Mouse (Mus musculus) stomach, embryonic 16.5 days (tissue): ENCODE measurements around the gene Ppp2r2c. TPM values are rescaled to one million over a fixed set of nuclear protein-coding genes. Genes with fewer than 3 reads are reported as not detected.

Experiments
- ATAC-seq: fragments of 200-750 bp; cut with Nextera tagmentation; 2 replicates; pipeline ENCODE4 v1.8.0; 2017; ENCODE audit warnings: moderate number of reproducible peaks, moderate TSS enrichment; ENCODE audit not compliant: insufficient read depth, low FRiP score
- H3K27ac ChIP-seq: fragments of 300-500 bp; sonication (generic); 2 replicates; pipeline ENCODE4 v1.5.1; 2014; ENCODE audit warnings: low read length
- H3K27me3 ChIP-seq: fragments of 300-500 bp; sonication (generic); 2 replicates; pipeline ENCODE4 v1.6.1; 2014; ENCODE audit warnings: low read length, control low read depth, mixed read lengths; ENCODE audit not compliant: control insufficient read depth, insufficient read depth
- H3K36me3 ChIP-seq: fragments of 300-500 bp; sonication (generic); 2 replicates; pipeline ENCODE4 v1.6.1; 2014; ENCODE audit warnings: low read length; ENCODE audit not compliant: control insufficient read depth, insufficient read depth
- H3K4me1 ChIP-seq: fragments of 300-500 bp; sonication (generic); 2 replicates; pipeline ENCODE4 v1.6.1; 2014; ENCODE audit warnings: low read length, control low read depth, mixed read lengths; ENCODE audit not compliant: control insufficient read depth, insufficient read depth
- H3K4me2 ChIP-seq: fragments of 300-500 bp; sonication (generic); 2 replicates; pipeline ENCODE4 v1.6.1; 2014; ENCODE audit warnings: low read depth, low read length, mixed read lengths
- H3K4me3 ChIP-seq: fragments of 300-500 bp; sonication (generic); replicated peaks from 2 replicates; pipeline ENCODE4 v1.5.1; 2014; ENCODE audit warnings: mild to moderate bottlenecking, low read length
- H3K9ac ChIP-seq: fragments of 300-500 bp; sonication (generic); 2 replicates; pipeline ENCODE4 v1.6.1; 2014; ENCODE audit warnings: low read length
- H3K9me3 ChIP-seq: fragments of 300-500 bp; sonication (generic); replicated peaks from 2 replicates; pipeline ENCODE4 v1.6.1; 2016; ENCODE audit warnings: low read length, control low read depth; ENCODE audit not compliant: control insufficient read depth
- WGBS: fragments of 180-500 bp; shearing (Covaris S2); extraction: QIAGEN DNeasy Blood & Tissue Kit; methylation state at CpG from one replicate; pipeline ENCODE4 v1.1.7; 2014; 5-methylcytosine and 5-hydroxymethylcytosine counted together
- polyA plus RNA-seq: library from polyadenylated mRNA; unstranded; fragments of >200 nt; fragmentation: Nextera tagmentation; extraction: Ambion mirVana; gene quantifications from 2 replicates; pipeline ENCODE4 v1.2.1, GENCODE M21; 2015

Gene Ppp2r2c
- polyA plus RNA-seq, 1 experiment from 2014 or later: 0.63 TPM

- H3K36me3 ChIP-seq: no peaks in the 10 kb centered on the region
- H3K4me1 ChIP-seq: peaks cover 9% of the 10 kb centered on the region
- H3K9ac ChIP-seq: peak within 1 kb of the TSS; percentile 89
- H3K4me2 ChIP-seq: peak within 1 kb of the TSS; percentile 97
- peak; percentile 98 for ATAC-seq
- peak within 1 kb of the TSS; percentile 81 for H3K27ac ChIP-seq
- H3K4me3 ChIP-seq: peak within 1 kb of the TSS; percentile 88
- no peaks in the 10 kb centered on the region for H3K27me3 ChIP-seq
- no peaks in the 10 kb centered on the region for H3K9me3 ChIP-seq
- WGBS: under 1% methylated on average over 60 of the region's 60 CpGs
Observed at GRCm38 (mm10) chr5:36988781-36989624, 120.7 kb downstream of the Ppp2r2c start, which contains the start of gene Wfs1. TSS of gene Wfs1 (minus strand) at chr5:36989205.

- 10% methylated on average over 3 of the region's 3 CpGs for WGBS
- Histone ChIP-seq H3K27ac (peak overlapping the region; percentile 81), H3K27me3 (no peaks in the 10 kb centered on the region), H3K4me1 (peaks cover 9% of the 10 kb centered on the region), H3K9ac (no peak overlapping the region), H3K9me3 (no peaks in the 10 kb centered on the region), H3K4me3 (peak overlapping the region; percentile 88), H3K4me2 (peak overlapping the region; percentile 80), H3K36me3 (no peaks in the 10 kb centered on the region)
- ATAC-seq: no peak
Observed at GRCm38 (mm10) chr5:36989625-36989977, 121.3 kb downstream of the Ppp2r2c start.

GRCm38 (mm10) chr5:36990196-36990595 is 121.9 kb downstream of the Ppp2r2c start:
- H3K9ac ChIP-seq: no peak overlapping the region
- WGBS: 49% methylated on average over 3 of the region's 3 CpGs
- H3K36me3 ChIP-seq: no peaks in the 10 kb centered on the region
- H3K4me3 ChIP-seq: no peak overlapping the region
- no peak overlapping the region for H3K27ac ChIP-seq
- H3K4me2 ChIP-seq: no peak overlapping the region
- H3K9me3 ChIP-seq: no peaks in the 10 kb centered on the region
- peaks cover 9% of the 10 kb centered on the region for H3K4me1 ChIP-seq
- ATAC-seq: no peak
- no peaks in the 10 kb centered on the region for H3K27me3 ChIP-seq

- no peak overlapping the region for H3K9ac ChIP-seq
- peaks cover 9% of the 10 kb centered on the region for H3K4me1 ChIP-seq
- no peaks in the 10 kb centered on the region for H3K36me3 ChIP-seq
- ATAC-seq: no peak
- no peak overlapping the region for H3K4me2 ChIP-seq
- no peak overlapping the region for H3K4me3 ChIP-seq
- H3K9me3 ChIP-seq: no peaks in the 10 kb centered on the region
- WGBS: 65% methylated on average over 3 of the region's 3 CpGs
- H3K27me3 ChIP-seq: no peaks in the 10 kb centered on the region
- no peak overlapping the region for H3K27ac ChIP-seq
Observed at GRCm38 (mm10) chr5:36990631-36991350, 122.5 kb downstream of the Ppp2r2c start.

GRCm38 (mm10) chr5:36996410-36996809 is 128.1 kb downstream of the Ppp2r2c start:
- Histone ChIP-seq H3K9me3 (no peaks in the 10 kb centered on the region), H3K27ac (no peak overlapping the region), H3K4me3 (no peak overlapping the region), H3K27me3 (no peaks in the 10 kb centered on the region), H3K4me2 (no peak overlapping the region), H3K9ac (no peak overlapping the region), H3K4me1 (no peaks in the 10 kb centered on the region), H3K36me3 (no peaks in the 10 kb centered on the region)
- 79% methylated on average over 14 of the region's 14 CpGs for WGBS
- ATAC-seq: no peak; the same call in 1 of the 2 replicates

GRCm38 (mm10) chr5:36997996-36998395 is 129.7 kb downstream of the Ppp2r2c start:
- 48% methylated on average over 5 of the region's 5 CpGs for WGBS
- H3K27ac ChIP-seq: no peak overlapping the region
- no peaks in the 10 kb centered on the region for H3K4me1 ChIP-seq
- H3K4me2 ChIP-seq: no peak overlapping the region
- no peak for ATAC-seq
- H3K36me3 ChIP-seq: no peaks in the 10 kb centered on the region
- no peak overlapping the region for H3K4me3 ChIP-seq
- H3K27me3 ChIP-seq: no peaks in the 10 kb centered on the region
- H3K9ac ChIP-seq: no peak overlapping the region
- H3K9me3 ChIP-seq: no peaks in the 10 kb centered on the region

GRCm38 (mm10) chr5:37001002-37001401 is 132.7 kb downstream of the Ppp2r2c start:
- Histone ChIP-seq H3K4me3 (no peak overlapping the region), H3K27me3 (no peaks in the 10 kb centered on the region), H3K27ac (no peak overlapping the region), H3K4me1 (no peaks in the 10 kb centered on the region), H3K9me3 (no peaks in the 10 kb centered on the region), H3K4me2 (no peak overlapping the region), H3K9ac (no peak overlapping the region), H3K36me3 (no peaks in the 10 kb centered on the region)
- no peak for ATAC-seq
- WGBS: 85% methylated on average over 9 of the region's 9 CpGs

- no peaks in the 10 kb centered on the region for H3K27me3 ChIP-seq
- H3K9ac ChIP-seq: no peak overlapping the region
- no peaks in the 10 kb centered on the region for H3K4me1 ChIP-seq
- H3K9me3 ChIP-seq: no peaks in the 10 kb centered on the region
- H3K27ac ChIP-seq: no peak overlapping the region
- no peak overlapping the region for H3K4me3 ChIP-seq
- WGBS: 58% methylated on average over 2 of the region's 2 CpGs
- no peaks in the 10 kb centered on the region for H3K36me3 ChIP-seq
- ATAC-seq: no peak
- no peak overlapping the region for H3K4me2 ChIP-seq
Observed at GRCm38 (mm10) chr5:37002001-37002400, 133.7 kb downstream of the Ppp2r2c start.
